Mouse (Mus musculus) yolk sac, embryonic 10.5 days (tissue): ENCODE results near the gene Nrtn.

Experiments used
- DNase-seq: peaks from one replicate; pipeline ENCODE4 v3.0.0-alpha.2; 2017; ENCODE audit warnings: low spot score

The Nrtn gene

GRCm38 (mm10) chr17:56757416-56758123 is at the start of gene Nrtn:
Nrtn (minus strand) TSS chr17:56757530.
- peak; percentile 61 for DNase-seq

- no peak for DNase-seq
These were observed 48.5 kb upstream of the Nrtn start for GRCm38 (mm10) chr17:56805784-56806183.

GRCm38 (mm10) chr17:56804952-56805351 is 47.6 kb upstream of the Nrtn start:
- DNase-seq, result no peak

- DNase-seq, result no peak
These were observed 44.7 kb upstream of the Nrtn start for GRCm38 (mm10) chr17:56802065-56802464.

GRCm38 (mm10) chr17:56799276-56799675 is 41.9 kb upstream of the Nrtn start:
- no peak for DNase-seq

GRCm38 (mm10) chr17:56793614-56794319 is 36.4 kb upstream of the Nrtn start:
- no peak for DNase-seq

- no peak for DNase-seq
These were observed 35.3 kb upstream of the Nrtn start for GRCm38 (mm10) chr17:56792588-56792987.

- DNase-seq, result no peak
These were observed 32.0 kb upstream of the Nrtn start for GRCm38 (mm10) chr17:56789286-56789685.

GRCm38 (mm10) chr17:56788886-56789285 is 31.6 kb upstream of the Nrtn start:
- no peak for DNase-seq

GRCm38 (mm10) chr17:56780291-56780978 is 23.1 kb upstream of the Nrtn start:
- DNase-seq, result peak; percentile 45

GRCm38 (mm10) chr17:56778779-56779362 is 21.5 kb upstream of the Nrtn start:
- DNase-seq, result peak; percentile 32

GRCm38 (mm10) chr17:56777568-56777967 is 20.2 kb upstream of the Nrtn start:
- no peak for DNase-seq

- no peak for DNase-seq
These were observed 12.6 kb upstream of the Nrtn start, which contains the start of gene Prr22 for GRCm38 (mm10) chr17:56769950-56770349. Prr22 (plus strand) TSS chr17:56770250.

GRCm38 (mm10) chr17:56768941-56769340 is 11.6 kb upstream of the Nrtn start:
- DNase-seq, result no peak

GRCm38 (mm10) chr17:56767531-56768135 is 10.3 kb upstream of the Nrtn start:
- DNase-seq, result no peak

GRCm38 (mm10) chr17:56766631-56767405 is 9.5 kb upstream of the Nrtn start:
- no peak for DNase-seq

GRCm38 (mm10) chr17:56765431-56765830 is 8.1 kb upstream of the Nrtn start:
- DNase-seq, result no peak

GRCm38 (mm10) chr17:56764474-56765354 is 7.4 kb upstream of the Nrtn start, which contains the start of gene Dus3l:
Dus3l (plus strand) TSS chr17:56764757.
- peak; percentile 93 for DNase-seq

GRCm38 (mm10) chr17:56763741-56764250 is 6.5 kb upstream of the Nrtn start:
- DNase-seq, result no peak
